Mouse (Mus musculus) liver, embryonic 14.5 days (tissue): ENCODE results near the gene Aftph. TPM values are rescaled to one million over a fixed set of nuclear protein-coding genes. Genes with fewer than 3 reads are reported as not detected.

ENCODE experiments used
- ATAC-seq: fragments of 200-750 bp; cut with Nextera tagmentation; 2 replicates; pipeline ENCODE4 v1.8.0; 2017; ENCODE audit warnings: moderate number of reproducible peaks, mild to moderate bottlenecking, moderate library complexity; ENCODE audit not compliant: insufficient read depth
- DNase-seq, 3 experiments: peaks; one replicate each; pipeline ENCODE4 v3.0.0-alpha.2; 2012 to 2013; ENCODE audit warnings: low read depth in 3 of 3, low spot score in 3 of 3
- H3K27ac ChIP-seq: fragments of 300-500 bp; sonication (generic); 2 replicates; pipeline ENCODE4 v1.5.1; 2014; ENCODE audit warnings: moderate library complexity, mild to moderate bottlenecking, control low read depth, inconsistent platforms
- H3K27me3 ChIP-seq: fragments of 300-500 bp; sonication (generic); 2 replicates; pipeline ENCODE4 v1.6.1; 2014; ENCODE audit warnings: mild to moderate bottlenecking, low read length, moderate library complexity; ENCODE audit not compliant: control insufficient read depth, insufficient read depth
- H3K36me3 ChIP-seq: fragments of 300-500 bp; sonication (generic); replicated peaks from 2 replicates; pipeline ENCODE4 v1.6.1; 2014; ENCODE audit warnings: low read depth; ENCODE audit not compliant: control insufficient read depth, insufficient read depth
- H3K4me1 ChIP-seq, 2 experiments: fragments of 200-500 bp in 1 of 2; fragments of 300-500 bp in 1 of 2; sonication (generic) in 1 of 2; replicated peaks; 2 replicates each; pipeline ENCODE4 v1.6.1; 2012 to 2014; ENCODE audit warnings: antibody characterized with exemption in 1 of 2, inconsistent platforms in 1 of 2, low read length in 1 of 2; ENCODE audit not compliant: control insufficient read depth in 2 of 2, insufficient read depth in 2 of 2
- H3K4me2 ChIP-seq: fragments of 300-500 bp; sonication (generic); 2 replicates; pipeline ENCODE4 v1.6.1; 2014; ENCODE audit warnings: low read depth, mild to moderate bottlenecking, control low read depth, moderate library complexity
- H3K4me3 ChIP-seq, 2 experiments: fragments of 200-500 bp in 1 of 2; fragments of 300-500 bp in 1 of 2; sonication (generic) in 1 of 2; 2 replicates each; pipeline ENCODE4 v1.5.1; 2012 to 2014; ENCODE audit warnings: low read depth in 2 of 2, low read length in 2 of 2, mild to moderate bottlenecking in 2 of 2, control low read depth in 1 of 2, inconsistent platforms in 1 of 2, moderate library complexity in 1 of 2; ENCODE audit not compliant: insufficient read depth in 1 of 2
- H3K9ac ChIP-seq: fragments of 300-500 bp; sonication (generic); replicated peaks from 2 replicates; pipeline ENCODE4 v1.6.1; 2014; ENCODE audit warnings: mild to moderate bottlenecking, control low read depth, moderate library complexity
- H3K9me3 ChIP-seq: fragments of 300-500 bp; sonication (generic); 2 replicates; pipeline ENCODE4 v1.6.1; 2016; ENCODE audit warnings: low read length, mixed read lengths; ENCODE audit not compliant: control insufficient read depth
- CTCF ChIP-seq: IDR thresholded peaks from 2 replicates; pipeline ENCODE4 v1.5.1; 2016; ENCODE audit warnings: antibody characterized with exemption, low read depth, control low read depth
- EP300 ChIP-seq: IDR thresholded peaks from 2 replicates; pipeline ENCODE4 v1.6.1; 2016; ENCODE audit warnings: antibody characterized with exemption, low read depth
- WGBS: fragments of 180-500 bp; shearing (Covaris S2); extraction: QIAGEN DNeasy Blood & Tissue Kit; methylation state at CpG from one replicate; pipeline ENCODE4 v1.1.7; 2014; ENCODE audit not compliant: insufficient replicate concordance; 5-methylcytosine and 5-hydroxymethylcytosine counted together
- polyA plus RNA-seq, 2 experiments: library from polyadenylated mRNA; depleted of rRNA in 1 of 2; stranded (reverse) in 1 of 2; unstranded in 1 of 2; fragments of >200 nt; fragmentation: Nextera tagmentation in 1 of 2; extraction: Ambion mirVana in 1 of 2; gene quantifications; 2 replicates each; pipeline versions ENCODE4 v1.2.1 to v1.2.3; 2012 to 2014

Gene Aftph
- polyA plus RNA-seq (2012; rRNA removed): 8.6 and 17.2 TPM in 2 replicates
- polyA plus RNA-seq (2014; fragmentation: Nextera tagmentation; extraction: Ambion mirVana): 10.4 and 11.8 TPM in 2 replicates

- TF ChIP-seq CTCF (0 out of 2 replicates have a peak, but pooled peaks have one; percentile 7), EP300 (0 out of 2 replicates have a peak, but pooled peaks have one; percentile 20)
Observed at GRCm38 (mm10) chr11:20741201-20742100, at the start of gene Aftph. TSS of gene Aftph (minus strand) at chr11:20741589.

GRCm38 (mm10) chr11:20789015-20789414 lies 47.6 kb upstream of the Aftph start:
- Histone ChIP-seq H3K9ac (no peak overlapping the region), H3K27me3 (no peaks in the 10 kb centered on the region), H3K27ac (no peak overlapping the region), H3K4me1 (no peaks in the 10 kb centered on the region), H3K4me3 (no peak overlapping the region), H3K9me3 (no peaks in the 10 kb centered on the region), H3K4me2 (no peak overlapping the region), H3K36me3 (no peaks in the 10 kb centered on the region)
- TF ChIP-seq EP300 (no peak), CTCF (no peak)
- DNase-seq (no peak), ATAC-seq (no peak)
- WGBS: 31% methylated on average over 1 of the region's 1 CpGs

More at GRCm38 (mm10) chr11:20741201-20742100, at the start of gene Aftph:
- peak within 1 kb of the TSS; percentile 94 for H3K27ac ChIP-seq
- peak; percentile 98 for ATAC-seq
- under 1% methylated on average over 50 of the region's 81 CpGs for WGBS
- no peaks in the 10 kb centered on the region for H3K27me3 ChIP-seq
- peak; percentile 89 to 92 (median 90) for DNase-seq
- peaks cover 0 to 3% of the 10 kb centered on the region in 2 experiments; a peak in 1 of 4 replicates for H3K4me1 ChIP-seq
- H3K36me3 ChIP-seq: no peaks in the 10 kb centered on the region
- no peaks in the 10 kb centered on the region for H3K9me3 ChIP-seq
- H3K4me2 ChIP-seq: peak within 1 kb of the TSS; percentile 99
- H3K4me3 ChIP-seq: peak within 1 kb of the TSS; percentile 75 to 92
- H3K9ac ChIP-seq: peak within 1 kb of the TSS; percentile 90

- no peak overlapping the region for H3K9ac ChIP-seq
- no peaks in the 10 kb centered on the region for H3K9me3 ChIP-seq
- no peak for ATAC-seq
Observed at GRCm38 (mm10) chr11:20788070-20788469, 46.7 kb upstream of the Aftph start.

GRCm38 (mm10) chr11:20786191-20786590 lies 44.8 kb upstream of the Aftph start:
- no peak overlapping the region for H3K9ac ChIP-seq
- no peaks in the 10 kb centered on the region for H3K36me3 ChIP-seq
- H3K4me2 ChIP-seq: no peak overlapping the region
- TF ChIP-seq EP300 (no peak), CTCF (no peak)
- no peak overlapping the region for H3K4me3 ChIP-seq
- H3K27ac ChIP-seq: no peak overlapping the region
- WGBS: 45% methylated on average over 2 of the region's 2 CpGs
- DNase-seq (no peak), ATAC-seq (no peak)
- no peaks in the 10 kb centered on the region for H3K4me1 ChIP-seq
- H3K9me3 ChIP-seq: no peaks in the 10 kb centered on the region
- no peaks in the 10 kb centered on the region for H3K27me3 ChIP-seq

More at GRCm38 (mm10) chr11:20788070-20788469, 46.7 kb upstream of the Aftph start:
- H3K4me1 ChIP-seq: no peaks in the 10 kb centered on the region
- no peak for TF ChIP-seq CTCF
- TF ChIP-seq EP300: no peak
- 52% methylated on average over 3 of the region's 3 CpGs for WGBS
- no peak overlapping the region for H3K27ac ChIP-seq
- H3K36me3 ChIP-seq: no peaks in the 10 kb centered on the region
- no peak overlapping the region for H3K4me3 ChIP-seq
- no peak for DNase-seq
- H3K27me3 ChIP-seq: no peaks in the 10 kb centered on the region
- H3K4me2 ChIP-seq: no peak overlapping the region

GRCm38 (mm10) chr11:20785186-20785585 lies 43.8 kb upstream of the Aftph start:
- Histone ChIP-seq H3K9ac (no peak overlapping the region), H3K4me1 (0 out of 4 replicates have a peak, but pooled peaks cover 0 to 3% of the 10 kb centered on the region in 2 experiments), H3K27ac (no peak overlapping the region), H3K36me3 (no peaks in the 10 kb centered on the region), H3K4me3 (no peak overlapping the region), H3K4me2 (no peak overlapping the region), H3K27me3 (no peaks in the 10 kb centered on the region), H3K9me3 (no peaks in the 10 kb centered on the region)
- 51% methylated on average over 1 of the region's 1 CpGs for WGBS
- no peak for DNase-seq
- no peak for ATAC-seq
- TF ChIP-seq CTCF (no peak), EP300 (no peak)
